Mouse (Mus musculus) embryo, embryonic 11.5 days (tissue): ENCODE results near the gene Abca3.
"Not testable (repeated sequence)": the region's sequence is repeated elsewhere in the genome, so short reads cannot be mapped to it uniquely, and the experiment has no call there.

Source experiments
- DNase-seq: peaks from one replicate; pipeline ENCODE4 v3.0.0-alpha.2; 2012; ENCODE audit warnings: low read depth, low spot score

Gene Abca3

DNA sequence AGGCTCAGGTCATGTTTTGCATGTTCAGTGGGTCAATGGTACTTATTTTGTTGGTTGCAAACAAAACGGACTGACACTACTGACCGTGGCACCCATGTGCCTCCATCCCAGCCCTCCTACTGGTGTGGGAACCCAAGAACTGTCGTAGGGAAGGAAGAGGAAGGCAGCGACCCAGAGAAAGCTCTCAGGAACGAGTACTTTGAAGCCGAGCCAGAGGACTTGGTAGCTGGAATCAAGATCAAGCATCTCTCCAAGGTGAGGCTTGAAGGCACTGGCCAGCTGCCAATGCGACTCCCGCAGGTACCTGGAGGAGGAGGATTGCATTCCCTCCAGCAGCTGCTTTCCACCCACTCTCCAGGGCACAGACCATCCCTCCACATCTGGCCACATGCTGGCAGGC, 32.0 kb downstream of the Abca3 start:
- DNase-seq, result no peak

DNA sequence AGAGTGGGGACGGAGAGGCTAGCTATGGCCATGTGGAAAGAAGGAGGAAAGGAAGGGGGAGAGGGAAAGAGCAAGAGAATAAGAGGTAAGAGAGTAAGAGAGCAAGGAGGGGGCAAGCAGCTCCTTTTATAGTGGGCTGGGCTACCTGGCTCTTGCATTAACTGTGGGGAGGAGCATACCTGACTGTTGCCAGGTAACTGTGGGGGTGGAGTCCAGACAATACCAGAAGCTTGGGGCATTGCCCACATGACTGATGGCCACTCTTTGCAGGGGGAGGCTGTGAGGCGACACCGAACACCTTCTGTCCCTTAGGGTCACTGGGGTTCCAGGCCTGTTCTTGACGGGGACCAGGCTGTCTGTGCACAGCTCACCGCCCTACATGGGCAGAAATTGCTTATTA, 37.0 kb downstream of the Abca3 start:
- DNase-seq, result no peak

DNA sequence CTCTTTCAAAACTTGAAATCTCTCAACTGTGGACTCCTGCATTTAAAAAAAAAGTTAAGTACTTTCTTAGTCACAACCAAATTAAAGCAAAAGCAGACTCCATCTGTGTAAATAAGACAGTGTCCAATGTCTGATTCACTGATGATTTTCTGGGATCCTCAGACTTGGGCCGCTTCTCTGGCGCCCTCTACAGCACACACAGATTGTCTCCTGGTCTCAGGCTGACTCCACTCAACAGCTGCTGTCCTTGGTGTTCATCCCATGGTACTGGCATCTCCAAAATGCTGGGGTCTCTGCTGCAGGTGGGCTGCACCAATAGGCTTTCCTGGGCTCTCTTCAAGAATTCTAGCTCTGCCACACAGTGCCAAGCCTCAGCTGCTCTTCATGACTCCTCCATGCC, 38.1 kb downstream of the Abca3 start:
- DNase-seq, result peak; percentile 36

DNA sequence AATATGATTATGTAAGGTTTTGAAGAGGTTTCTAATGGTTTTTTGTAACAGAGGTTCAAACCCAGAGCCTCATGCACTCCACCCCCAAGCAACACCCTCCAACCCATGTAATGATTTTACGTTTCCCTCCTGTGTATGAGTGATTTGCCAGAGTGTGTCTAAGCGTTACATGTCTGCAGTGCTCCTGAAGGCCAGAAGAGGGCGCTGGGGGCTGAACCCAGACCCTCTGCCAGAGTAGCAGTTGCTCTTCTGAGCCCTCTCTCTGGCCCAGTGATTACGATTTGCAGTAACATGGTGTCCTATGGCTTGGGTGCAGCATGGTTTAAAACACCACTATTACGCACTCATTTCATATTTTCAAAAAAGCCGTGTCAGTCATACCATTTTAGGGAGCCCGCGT, 39.4 kb downstream of the Abca3 start:
- no peak for DNase-seq

DNA sequence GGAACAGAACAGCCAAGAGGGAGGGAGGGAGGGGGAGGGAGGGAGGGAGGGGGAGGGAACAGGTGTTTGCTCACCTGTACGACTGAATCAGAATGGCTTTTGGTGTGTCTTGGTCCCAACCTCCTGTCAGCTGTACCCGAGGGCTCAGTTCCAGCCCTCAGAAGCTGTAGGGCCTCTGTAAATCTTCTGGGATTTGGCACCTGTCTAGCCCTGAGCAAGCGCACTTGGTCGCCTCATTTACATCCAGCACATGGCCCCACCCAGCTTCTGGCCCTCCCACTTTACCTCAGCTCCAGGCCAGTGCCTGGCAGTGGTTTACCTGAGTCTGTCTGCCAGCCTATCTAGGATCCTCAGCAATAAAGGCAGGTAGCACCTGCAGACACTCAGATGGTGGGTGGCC, 41.8 kb downstream of the Abca3 start:
- no peak for DNase-seq

DNA sequence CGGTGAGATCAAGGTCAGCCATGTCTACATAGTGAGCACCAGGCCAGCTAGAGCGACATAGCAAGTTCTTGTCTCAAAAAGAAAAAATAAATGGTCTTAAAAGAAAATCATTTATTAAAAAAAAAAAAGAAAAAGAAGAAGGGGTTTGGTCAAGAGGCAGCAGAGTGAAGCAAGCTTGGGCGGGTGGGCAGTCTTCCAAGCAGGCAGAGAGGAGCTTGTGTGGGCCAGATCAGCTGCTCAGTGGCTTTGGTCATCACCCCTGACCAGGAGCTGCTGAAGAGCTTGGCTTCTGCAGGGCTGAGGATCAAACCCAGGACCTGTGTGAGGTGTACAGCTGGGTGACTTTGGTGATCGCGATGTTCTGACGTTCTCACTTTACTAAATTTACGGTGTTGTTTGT, 42.7 kb downstream of the Abca3 start:
- DNase-seq, result no peak

DNA sequence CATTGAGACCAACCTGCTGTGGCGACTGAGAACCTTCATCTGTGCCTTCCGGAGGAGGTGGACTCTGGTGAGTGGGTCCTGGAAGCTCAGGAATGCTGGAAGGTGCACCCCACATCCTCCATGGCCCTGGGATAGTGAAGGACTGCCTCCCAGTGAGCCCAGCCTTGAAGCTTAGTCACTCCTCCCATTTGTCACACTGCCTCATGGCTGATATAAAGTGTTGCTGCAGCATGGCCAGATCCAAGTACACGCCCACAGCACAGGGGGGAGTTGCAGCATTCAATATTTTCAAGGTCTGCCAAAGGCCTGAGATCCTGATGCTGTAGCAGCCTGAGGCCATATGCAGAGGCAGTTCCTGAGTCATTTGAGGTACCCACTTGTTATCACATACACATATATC, 50.6 kb downstream of the Abca3 start:
- DNase-seq, result no peak

DNA sequence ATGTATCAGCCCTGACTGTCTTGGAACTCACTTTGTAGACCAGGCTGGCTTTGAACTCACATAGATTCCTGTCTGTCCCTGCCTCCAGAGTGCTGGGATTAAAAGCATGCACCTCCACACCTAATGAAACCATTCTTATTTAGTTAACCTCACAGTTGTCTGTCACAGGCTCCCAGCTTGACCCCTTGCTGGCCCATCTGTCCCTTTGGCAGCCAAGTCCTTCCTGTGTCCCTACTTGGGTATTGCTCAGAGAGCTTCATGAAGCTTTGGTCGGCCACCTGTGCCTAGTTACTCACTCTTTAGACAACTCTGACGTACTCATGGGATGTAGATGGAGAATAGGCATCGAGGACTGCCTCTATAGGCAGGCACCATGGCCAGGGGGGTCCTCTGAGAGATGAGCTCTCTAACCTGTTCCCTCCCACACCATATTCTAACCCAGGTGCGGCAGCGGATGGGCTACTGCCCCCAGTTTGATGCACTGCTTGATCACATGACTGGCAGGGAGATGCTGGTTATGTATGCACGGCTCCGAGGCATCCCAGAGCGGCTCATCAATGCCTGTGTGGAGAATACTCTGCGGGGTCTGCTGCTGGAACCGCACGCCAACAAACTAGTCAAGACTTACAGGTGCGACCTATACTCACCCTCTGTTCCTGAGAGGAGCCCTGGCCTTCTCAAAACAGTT, 55.5 kb downstream of the Abca3 start:
- DNase-seq, result no peak

DNA sequence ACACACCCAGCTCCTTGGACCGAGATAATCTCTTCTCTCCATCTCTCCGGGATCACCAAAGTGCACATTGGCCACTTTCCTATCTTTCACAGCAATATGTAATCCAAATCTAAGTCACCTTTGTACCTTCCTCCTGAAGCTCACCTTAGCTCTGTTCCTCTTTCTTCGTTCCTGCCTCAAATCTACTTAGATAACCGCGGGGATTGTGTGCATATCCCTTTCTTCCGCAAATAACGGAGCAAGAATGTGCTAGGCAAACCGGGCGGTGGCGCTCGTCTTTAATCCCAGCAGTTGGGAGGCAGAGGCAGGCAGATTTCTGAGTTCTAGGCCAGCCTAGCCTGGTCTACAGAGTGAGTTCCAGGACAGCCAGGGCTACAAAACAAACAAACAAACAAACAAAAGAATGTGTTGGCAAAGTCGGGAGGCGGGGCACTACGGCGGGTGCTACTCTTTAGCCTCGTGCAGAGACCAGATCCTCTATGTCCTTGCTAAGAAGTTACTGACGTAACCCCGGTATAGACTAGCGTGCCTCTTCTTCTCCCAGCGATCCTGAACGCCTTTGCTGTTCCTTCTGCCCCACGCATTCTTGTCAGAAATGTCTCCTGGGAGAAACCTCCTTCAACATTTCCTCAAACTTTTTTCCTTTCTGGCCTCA, 61.9 kb downstream of the Abca3 start:
- no peak for DNase-seq

DNA sequence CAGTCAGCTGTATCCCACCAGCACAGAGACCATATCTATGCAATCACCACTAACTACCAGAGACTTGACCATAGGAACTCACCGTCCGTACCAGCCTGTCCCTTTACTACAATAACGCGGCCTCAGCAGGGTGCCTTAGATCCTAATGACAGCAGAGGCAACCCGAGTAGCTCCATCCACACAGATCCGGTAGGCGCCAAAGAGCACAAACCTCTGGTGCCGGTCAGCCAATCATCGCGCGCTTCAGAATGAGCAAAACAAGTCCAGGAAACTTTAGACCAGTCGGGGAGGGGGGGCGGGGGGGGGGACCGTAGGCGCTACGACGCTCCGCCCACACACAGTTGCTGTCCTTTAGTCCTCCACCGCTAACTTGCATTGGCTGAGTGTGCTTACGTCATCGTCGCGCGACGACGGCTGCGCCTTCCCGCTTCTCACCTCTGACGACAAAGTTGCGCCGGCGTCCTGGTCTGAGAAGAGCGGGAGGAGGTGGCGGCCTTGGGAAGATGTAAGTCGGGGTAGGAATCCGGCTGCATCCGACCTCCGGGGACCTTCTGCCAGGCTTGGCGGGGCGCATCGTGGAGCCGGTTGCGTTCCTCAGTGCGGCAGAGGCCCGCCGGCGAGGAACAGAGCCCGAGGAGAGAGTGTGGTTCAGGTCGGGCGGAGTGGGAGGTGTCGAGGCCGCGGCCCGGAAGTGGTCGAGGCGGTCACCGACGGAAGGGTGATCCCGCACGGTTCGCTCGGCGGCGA, 62.7 kb downstream of the Abca3 start, which contains the start of gene Rnps1:
Rnps1 (plus strand) TSS at position 336 of the 747 bp plus-strand sequence.
- DNase-seq, result peak; percentile 100

DNA sequence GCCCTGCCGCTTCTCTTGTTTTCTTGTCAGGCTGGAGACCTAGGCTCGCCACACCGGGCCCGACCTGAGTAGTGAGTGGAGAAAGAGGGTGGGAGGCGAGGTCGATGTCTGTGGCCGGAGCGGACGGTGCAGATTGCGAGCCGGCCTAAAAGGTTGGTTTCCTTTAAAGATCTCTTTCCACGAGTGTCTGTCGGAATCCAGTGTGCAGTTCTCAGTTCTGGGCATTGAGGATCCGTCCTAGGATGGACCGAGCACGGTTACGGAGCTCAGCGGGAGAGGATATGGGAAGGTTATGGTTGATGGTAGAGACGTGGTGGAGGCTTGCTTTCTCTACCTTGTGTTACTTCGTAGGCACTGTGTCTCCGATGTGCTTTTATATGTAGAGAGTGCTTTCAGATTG, 63.3 kb downstream of the Abca3 start:
- no peak for DNase-seq

DNA sequence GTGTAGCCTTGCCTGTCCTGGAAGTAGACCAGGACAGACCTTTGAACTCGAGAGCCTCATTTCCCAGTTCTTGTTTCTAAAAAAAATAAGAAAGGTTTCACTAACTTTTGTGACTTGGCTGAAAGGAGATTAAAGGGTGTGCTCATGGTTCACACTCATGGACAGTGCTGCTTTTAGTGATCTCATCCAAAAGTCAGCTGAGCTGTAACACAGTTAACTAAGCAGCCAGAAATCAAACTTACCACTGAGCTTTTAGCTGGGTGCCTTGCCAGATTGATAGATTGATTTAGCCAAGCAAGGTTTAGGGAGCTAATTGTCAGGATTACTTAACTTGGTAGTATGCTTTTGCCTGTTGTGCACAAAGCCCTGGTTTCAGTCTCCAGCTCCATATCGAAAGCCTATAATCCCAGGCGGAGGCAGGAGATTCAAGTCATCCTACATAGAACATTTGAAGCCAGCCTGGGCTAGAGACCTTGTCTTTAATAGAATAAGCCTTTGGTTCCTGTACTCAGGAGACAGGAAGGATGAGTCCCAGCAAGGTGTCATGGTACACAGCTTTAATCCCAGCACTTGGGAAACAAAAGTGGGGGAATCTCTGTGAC, 64.4 kb downstream of the Abca3 start:
- no peak for DNase-seq

DNA sequence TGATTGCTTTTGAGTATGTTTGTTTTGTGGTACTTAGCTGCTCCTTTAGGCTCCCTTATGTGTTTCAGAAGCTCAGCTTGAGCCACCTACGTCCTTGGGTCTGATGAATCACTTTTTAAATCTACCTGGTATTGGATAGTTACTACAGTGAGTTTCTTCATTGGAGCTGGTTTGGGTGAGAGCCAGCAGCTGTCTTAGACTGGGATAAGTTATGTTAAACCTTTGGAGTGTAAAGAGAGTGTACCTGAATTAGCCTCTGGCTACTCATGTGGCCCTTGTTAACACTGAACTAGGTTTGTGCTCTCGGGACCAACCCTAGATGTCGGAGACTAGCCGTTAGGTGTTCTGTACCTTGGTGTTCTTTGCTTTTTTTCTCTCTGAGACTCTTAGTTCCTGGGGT, 71.4 kb downstream of the Abca3 start:
- DNase-seq, result no peak

DNA sequence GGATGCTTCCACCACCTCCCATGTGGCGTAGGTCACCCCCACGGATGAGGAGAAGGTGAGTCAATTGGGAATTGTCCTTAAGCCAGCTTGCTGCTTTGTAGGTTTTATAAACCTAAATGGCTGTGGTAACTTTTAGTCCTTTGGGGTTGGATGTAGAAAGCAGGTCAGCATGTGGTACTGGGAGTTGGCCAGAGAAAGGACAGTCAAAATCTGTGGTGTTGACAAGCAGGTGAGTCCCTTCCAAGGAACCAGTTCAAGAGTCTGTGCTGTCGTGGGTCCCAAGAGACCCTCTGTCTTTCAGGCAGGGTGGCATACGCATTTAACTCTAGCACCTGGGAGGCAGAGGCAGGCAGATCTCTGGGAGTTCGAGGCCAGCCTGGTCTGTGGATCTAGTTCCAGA, 72.7 kb downstream of the Abca3 start:
- DNase-seq, result no peak

DNA sequence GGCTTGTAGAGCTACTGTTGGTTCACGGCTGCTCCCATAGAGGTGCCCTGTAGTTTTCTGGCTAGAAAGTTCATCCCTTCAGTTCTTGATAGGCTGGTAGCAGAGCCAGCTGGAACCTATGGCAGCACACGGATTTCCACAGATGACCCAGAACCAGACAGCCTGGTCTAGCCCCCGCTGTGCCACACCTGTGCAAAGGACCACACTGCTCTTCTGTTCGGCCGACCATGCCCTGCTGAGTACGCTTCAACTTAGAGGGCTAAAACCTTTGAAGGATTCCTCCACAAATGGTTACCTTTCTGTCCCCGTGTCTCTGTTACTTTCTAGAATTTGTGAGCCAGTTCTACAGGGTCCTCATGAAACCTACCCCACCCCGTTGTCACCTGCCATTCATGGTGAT, 73.6 kb downstream of the Abca3 start:
- not testable (repeated sequence) for DNase-seq

DNA sequence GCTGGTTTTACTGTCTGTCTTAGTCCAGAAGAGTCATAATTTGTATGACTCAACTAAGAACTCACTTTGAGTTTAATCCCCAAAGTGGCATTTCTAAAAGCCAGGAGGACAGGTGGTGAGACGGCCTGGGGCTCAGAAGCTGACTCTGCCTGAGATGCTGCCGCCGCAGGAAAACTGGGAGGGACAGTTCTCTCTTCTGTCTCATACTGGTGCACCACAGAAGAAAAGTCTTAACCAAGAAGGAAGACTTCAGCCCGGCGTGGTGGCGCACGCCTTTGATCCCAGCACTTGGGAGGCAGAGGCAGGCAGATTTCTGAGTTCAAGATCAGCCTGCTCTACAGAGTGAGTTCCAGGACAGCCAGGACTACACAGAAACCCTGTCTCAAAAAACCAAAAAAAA, 74.2 kb downstream of the Abca3 start:
- DNase-seq, result no peak

DNA sequence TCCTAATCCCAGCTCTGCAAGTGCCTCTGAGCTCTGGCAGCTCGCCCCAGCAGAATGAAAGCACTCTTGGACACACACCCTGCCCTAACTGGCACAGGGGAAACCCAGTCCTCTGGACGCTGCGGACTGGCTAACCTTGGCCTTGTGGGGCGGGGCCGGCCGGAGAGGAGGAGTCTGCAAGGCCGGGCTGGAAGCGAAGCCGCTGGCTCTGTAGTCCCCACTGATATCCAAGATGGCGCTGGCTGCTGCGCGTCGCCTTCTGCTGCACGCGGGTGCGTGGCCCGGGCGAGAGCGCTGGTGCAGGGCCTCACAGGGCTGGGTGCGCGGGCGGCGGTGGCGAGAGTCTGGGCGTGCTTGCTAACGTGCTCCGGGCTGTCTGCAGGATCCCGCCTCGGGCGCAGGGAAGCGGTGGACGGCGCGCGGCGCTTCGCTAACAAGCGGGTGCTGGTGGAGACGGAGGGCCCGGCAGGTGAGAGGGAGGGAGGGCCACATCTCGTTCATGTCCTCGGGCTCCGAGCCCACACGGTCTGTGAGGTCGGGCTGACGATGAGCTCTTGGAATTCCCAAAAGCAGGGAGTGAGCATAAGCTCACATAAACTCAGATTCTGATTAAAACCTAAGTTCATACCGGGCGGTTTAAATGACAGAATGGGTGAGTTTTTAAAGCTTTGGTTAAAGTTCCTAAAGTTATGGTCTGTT, 74.9 kb downstream of the Abca3 start, which contains the start of gene Eci1:
Eci1 (plus strand) TSS at position 171 of the 699 bp plus-strand sequence.
- DNase-seq, result peak; percentile 87

DNA sequence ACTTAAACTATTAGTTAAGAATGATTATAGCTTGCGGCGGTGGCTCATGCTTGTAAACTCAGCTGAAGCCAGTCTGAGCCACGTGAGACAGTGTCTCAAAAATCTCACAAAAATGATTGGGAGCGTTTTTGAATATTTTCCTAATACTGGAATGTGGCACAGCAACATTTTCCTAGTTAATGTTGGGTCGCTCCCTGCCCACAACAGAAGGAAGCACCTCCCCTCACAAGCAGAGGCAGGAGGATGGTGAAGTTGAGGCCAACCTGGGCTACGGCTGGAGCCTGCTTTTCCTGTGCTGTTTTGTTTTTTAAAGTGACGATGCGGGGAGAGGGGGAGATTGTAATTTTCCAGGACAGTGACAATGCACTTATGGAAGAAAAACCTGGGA, 75.4 kb downstream of the Abca3 start:
- DNase-seq, result no peak

DNA sequence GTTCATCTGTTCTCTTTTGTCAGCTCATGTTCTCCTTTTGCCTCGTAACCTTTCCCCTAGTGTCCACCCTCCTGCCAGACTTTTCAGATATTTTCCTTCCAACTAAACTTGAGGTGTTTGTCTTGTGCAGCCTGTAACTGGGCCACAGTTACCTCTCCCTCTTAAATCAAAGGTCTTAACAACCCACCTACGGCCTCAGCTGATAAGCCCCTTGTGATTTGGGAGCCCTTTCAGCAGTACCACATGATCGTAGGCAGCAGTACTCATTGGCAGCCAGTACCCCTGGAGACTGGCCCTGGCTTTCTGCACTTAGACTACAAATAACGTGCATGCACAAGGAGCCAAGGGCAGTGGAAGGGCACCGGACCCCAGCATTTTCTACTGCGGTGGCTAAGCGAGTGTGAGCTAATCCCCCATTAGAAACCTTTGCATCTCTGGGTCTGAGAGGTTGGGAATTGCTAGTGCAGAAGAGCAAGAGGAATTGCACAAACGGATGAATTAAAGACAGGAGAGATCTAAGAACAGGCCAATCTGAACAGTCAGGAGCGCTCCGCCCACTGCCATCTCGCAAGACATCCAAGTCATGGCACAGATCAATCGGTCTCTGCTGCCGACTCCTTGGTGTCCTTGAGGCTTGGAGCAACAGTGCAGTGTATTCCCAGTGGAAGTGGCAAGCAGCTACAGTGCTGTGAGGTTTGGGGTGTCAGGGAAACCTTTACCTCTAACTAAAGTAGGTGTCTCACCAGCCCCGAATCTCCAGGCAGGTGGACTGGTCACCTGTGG, 77.6 kb downstream of the Abca3 start:
- DNase-seq, result no peak

DNA sequence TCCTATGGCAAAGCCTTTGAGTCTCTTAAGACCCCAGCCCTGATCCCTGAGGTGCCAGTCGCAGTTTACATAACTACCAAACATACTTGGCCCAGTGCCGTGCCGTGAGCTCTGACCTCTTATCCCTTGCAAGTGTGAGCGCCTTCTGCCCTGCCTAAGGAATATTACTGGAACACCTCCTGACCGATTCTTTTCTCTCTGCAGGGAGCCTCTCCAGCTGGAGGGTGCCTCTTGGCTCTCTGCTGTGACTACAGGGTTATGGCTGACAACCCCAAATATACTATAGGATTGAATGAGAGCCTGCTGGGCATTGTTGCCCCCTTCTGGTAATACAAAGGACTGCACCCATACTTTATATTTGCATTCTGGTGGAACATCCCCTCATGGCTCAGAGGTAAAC, 85.3 kb downstream of the Abca3 start:
- no peak for DNase-seq

DNA sequence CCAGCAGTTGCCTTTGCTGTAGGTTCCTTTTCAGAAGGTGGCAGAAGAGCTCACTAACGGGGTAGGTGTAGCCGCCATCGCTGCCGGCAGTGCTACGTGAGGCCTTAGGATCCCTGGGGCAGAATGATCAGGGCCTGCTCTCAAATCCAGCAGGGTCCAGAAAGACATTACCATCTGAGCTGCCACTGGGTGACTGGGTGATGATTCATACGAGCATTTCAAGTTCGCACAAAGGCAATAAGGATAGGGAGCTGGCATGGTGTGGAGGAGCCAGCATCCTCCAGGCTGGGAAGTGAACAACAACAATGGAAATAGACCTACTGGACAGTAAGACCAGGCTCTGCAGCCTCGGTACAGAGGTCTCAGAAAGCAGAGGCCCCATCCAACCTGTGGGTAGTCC, 88.6 kb downstream of the Abca3 start:
- no peak for DNase-seq
